Mouse (Mus musculus): ENCODE results near the gene Atg4c. TPM values are rescaled to one million over a fixed set of nuclear protein-coding genes. Genes with fewer than 3 reads are reported as not detected.

The Atg4c gene
- polyA plus RNA-seq, 1 experiment from 2014 or later: 12.7 TPM

DNA sequence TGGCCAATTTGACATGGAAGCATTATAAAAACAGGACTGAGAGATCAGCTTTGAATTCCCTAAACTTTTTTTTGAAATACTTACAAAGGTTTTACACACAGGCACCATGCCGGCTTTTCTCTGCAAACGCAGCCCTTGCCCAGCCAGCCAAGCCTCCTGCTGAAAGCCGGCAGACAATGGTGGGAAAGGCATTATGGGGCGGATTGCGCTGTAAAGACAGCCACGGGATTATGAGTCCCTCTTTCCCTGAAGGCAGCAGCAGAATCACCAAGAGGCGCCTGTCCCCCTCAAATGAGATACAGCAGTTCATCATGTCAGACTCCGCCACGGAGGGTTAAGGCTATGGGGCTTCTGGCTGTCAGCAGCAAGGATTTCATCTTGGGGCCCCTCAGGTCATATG lies 79.1 kb downstream of the Atg4c start:
- Histone ChIP-seq H3K27me3 (no peaks in the 10 kb centered on the region), H3K4me3 (no peak overlapping the region), H3K4me2 (no peak overlapping the region), H3K36me3 (no peaks in the 10 kb centered on the region), H3K27ac (no peak overlapping the region), H3K9ac (no peak overlapping the region), H3K9me3 (no peaks in the 10 kb centered on the region), H3K4me1 (no peaks in the 10 kb centered on the region)
- 68% methylated on average over 9 of the region's 9 CpGs for WGBS
- no peak for ATAC-seq (ENCODE audit: borderline replicate concordance, extremely low read depth, low FRiP score, low TSS enrichment)

DNA sequence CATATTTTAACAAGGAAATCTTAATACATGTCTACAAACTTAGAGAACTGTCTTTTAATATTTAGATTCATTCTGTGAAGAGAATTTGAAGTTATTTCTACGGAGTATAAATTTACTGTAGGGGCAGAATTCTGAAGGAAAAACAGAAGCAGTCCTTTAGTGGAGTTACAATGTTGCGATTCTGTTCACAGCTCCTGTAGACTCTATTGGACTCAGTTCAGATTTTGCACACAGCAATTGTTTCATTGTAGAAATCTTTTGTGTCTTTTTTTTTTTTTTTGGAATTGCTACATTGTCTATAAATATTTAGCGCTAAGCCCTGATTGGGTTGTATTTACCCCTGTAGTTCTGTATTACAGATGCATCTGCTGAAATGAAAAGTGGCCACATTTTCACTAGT lies 79.7 kb downstream of the Atg4c start:
- 95% methylated on average over 3 of the region's 3 CpGs for WGBS
- no peaks in the 10 kb centered on the region for H3K4me1 ChIP-seq
- no peak overlapping the region for H3K9ac ChIP-seq
- H3K36me3 ChIP-seq: no peaks in the 10 kb centered on the region
- no peaks in the 10 kb centered on the region for H3K9me3 ChIP-seq
- H3K27me3 ChIP-seq: no peaks in the 10 kb centered on the region
- H3K27ac ChIP-seq: no peak overlapping the region
- H3K4me3 ChIP-seq: no peak overlapping the region
- no peak for ATAC-seq (ENCODE audit: borderline replicate concordance, extremely low read depth, low FRiP score, low TSS enrichment)
- H3K4me2 ChIP-seq: no peak overlapping the region

DNA sequence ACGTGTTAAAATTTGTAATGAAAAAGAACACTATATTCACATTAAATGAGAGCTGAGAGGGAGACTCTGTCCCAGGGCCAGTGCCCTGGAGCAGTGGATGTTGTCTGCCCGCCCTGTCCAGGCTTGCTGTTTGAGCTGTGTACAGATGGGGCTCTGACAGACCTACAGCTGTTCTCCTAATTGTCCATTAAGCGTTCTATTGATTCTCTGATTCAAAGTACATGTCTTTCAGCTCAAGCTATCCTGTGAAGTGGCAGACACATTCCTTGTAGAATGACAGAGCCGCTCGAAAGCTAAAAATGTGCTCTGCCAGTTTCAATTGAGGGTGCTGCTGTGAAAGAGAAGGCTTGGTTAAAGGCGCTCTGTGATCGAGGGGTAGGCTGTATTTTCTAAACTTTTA lies 80.2 kb downstream of the Atg4c start:
- no peaks in the 10 kb centered on the region for H3K4me1 ChIP-seq
- no peak overlapping the region for H3K4me2 ChIP-seq
- ATAC-seq (ENCODE audit: borderline replicate concordance, extremely low read depth, low FRiP score, low TSS enrichment): no peak
- H3K4me3 ChIP-seq: no peak overlapping the region
- no peaks in the 10 kb centered on the region for H3K36me3 ChIP-seq
- H3K9me3 ChIP-seq: no peaks in the 10 kb centered on the region
- H3K9ac ChIP-seq: no peak overlapping the region
- no peaks in the 10 kb centered on the region for H3K27me3 ChIP-seq
- no peak overlapping the region for H3K27ac ChIP-seq
- WGBS: 76% methylated on average over 7 of the region's 7 CpGs

DNA sequence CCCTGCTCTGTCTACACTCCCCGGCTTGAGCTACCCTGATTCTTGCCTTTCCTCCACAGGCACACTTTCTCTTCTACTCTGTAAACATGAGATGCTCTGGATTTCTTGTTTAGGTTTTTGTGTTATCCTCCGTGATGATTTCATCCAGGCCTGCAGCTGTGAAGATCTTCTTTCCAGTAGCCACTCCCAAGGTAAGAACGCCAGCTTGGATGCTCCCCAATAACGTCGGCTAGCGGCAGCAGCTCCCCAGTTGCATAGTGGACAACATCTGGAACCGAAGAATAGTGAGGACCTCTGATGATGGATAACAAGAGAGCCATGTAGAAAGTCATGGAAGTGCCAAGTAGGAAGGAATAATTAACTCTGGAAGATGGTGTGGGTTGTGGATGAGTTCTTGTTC lies 85.1 kb downstream of the Atg4c start:
- H3K4me1 ChIP-seq: no peaks in the 10 kb centered on the region
- H3K27me3 ChIP-seq: no peaks in the 10 kb centered on the region
- WGBS: 80% methylated on average over 7 of the region's 7 CpGs
- H3K27ac ChIP-seq: no peak overlapping the region
- ATAC-seq (ENCODE audit: borderline replicate concordance, extremely low read depth, low FRiP score, low TSS enrichment): no peak
- H3K4me3 ChIP-seq: no peak overlapping the region
- no peak overlapping the region for H3K9ac ChIP-seq
- H3K4me2 ChIP-seq: no peak overlapping the region
- H3K9me3 ChIP-seq: no peaks in the 10 kb centered on the region
- H3K36me3 ChIP-seq: no peaks in the 10 kb centered on the region

DNA sequence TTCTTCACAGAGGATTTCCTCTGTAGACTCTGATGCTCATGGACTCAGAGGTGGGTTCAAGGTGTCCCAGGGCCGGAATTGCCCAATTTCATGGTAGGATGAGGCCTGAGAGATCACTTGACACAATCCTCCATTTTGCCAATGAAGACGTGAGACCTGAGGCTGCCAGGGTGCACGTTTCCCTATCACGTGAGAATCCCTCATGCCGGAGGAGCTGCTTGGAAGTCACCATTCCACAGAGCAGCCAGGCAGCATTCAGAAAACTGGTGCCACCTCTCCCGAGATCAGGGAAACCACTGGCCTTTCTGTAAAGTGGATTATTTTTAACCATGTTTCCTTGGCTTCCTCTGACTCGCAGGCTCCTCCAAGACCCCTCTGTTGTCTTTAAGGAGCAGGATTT lies 88.0 kb downstream of the Atg4c start:
- no peak for ATAC-seq (ENCODE audit: borderline replicate concordance, extremely low read depth, low FRiP score, low TSS enrichment)
- H3K27me3 ChIP-seq: no peaks in the 10 kb centered on the region
- no peak overlapping the region for H3K4me2 ChIP-seq
- H3K27ac ChIP-seq: no peak overlapping the region
- H3K36me3 ChIP-seq: no peaks in the 10 kb centered on the region
- no peaks in the 10 kb centered on the region for H3K9me3 ChIP-seq
- no peaks in the 10 kb centered on the region for H3K4me1 ChIP-seq
- no peak overlapping the region for H3K4me3 ChIP-seq
- no peak overlapping the region for H3K9ac ChIP-seq
- WGBS: 83% methylated on average over 7 of the region's 7 CpGs

DNA sequence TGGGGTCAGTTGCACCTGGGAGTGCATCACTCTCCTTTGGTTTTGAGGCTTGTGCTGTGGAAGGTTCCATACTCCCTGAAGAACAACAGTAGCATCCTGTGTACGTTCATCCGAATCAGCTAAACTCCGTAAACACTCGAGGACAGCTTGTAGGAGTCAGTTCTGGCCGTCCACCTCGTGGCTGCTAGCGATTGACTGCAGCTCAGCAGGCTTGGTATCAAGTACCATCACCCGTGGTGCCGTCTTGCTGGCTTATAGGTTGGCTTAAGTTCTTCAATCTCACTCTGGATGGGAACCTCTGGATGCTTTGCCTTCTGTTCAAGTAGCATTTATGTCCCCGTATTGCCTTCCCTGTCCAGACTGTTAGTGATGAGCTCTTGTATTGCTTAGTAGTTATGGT lies 95.6 kb downstream of the Atg4c start:
- Histone ChIP-seq H3K27ac (no peak overlapping the region), H3K9me3 (no peaks in the 10 kb centered on the region), H3K27me3 (no peaks in the 10 kb centered on the region), H3K4me1 (no peaks in the 10 kb centered on the region), H3K4me3 (no peak overlapping the region), H3K36me3 (no peaks in the 10 kb centered on the region), H3K4me2 (no peak overlapping the region), H3K9ac (no peak overlapping the region)
- no peak for ATAC-seq (ENCODE audit: borderline replicate concordance, extremely low read depth, low FRiP score, low TSS enrichment)
- 85% methylated on average over 10 of the region's 10 CpGs for WGBS

DNA sequence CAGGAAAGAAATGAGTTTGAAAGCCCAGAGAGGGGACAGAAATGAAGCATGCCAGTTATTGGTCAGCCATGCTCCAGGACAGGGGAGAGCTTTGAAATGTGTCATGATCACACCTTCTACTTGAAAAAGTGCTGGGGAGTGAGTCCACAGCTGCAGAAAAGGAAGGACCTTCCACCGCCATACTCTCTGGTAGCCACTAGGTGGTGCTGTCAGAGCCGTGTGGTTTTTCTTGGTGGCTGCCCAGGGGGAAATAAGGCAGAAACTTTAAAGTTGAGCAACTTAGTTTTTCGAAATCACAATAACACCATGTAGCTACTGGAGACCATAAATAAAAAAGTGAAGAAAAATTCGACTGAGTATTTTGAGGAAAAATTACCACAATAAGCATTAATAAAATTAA lies 104.9 kb downstream of the Atg4c start:
- H3K36me3 ChIP-seq: no peaks in the 10 kb centered on the region
- H3K4me3 ChIP-seq: no peak overlapping the region
- WGBS: 14% methylated on average over 4 of the region's 4 CpGs
- H3K9ac ChIP-seq: no peak overlapping the region
- H3K27me3 ChIP-seq: no peaks in the 10 kb centered on the region
- no peaks in the 10 kb centered on the region for H3K4me1 ChIP-seq
- ATAC-seq (ENCODE audit: borderline replicate concordance, extremely low read depth, low FRiP score, low TSS enrichment): no peak
- no peak overlapping the region for H3K27ac ChIP-seq
- H3K4me2 ChIP-seq: no peak overlapping the region
- H3K9me3 ChIP-seq: no peaks in the 10 kb centered on the region

DNA sequence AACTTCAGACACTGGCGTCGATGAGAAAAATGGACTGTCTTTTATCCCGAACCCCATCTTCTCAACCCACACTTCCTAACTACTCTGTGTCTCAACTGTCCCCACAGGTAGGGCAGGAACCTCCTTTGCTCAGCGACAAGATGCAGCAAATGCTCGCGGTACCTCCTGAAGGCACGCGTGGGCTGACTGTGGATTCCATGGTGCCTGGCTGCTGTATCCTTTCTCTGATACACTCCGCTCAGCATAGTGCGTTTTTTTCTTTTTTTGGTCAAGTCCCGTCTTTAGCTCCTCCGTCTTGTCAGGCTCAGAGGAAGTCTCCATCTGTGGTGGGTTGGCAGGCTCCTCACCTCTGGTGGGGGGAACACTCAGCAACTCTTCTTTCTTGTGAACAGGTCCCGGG lies 111.1 kb downstream of the Atg4c start:
- no peaks in the 10 kb centered on the region for H3K27me3 ChIP-seq
- no peak overlapping the region for H3K9ac ChIP-seq
- H3K4me3 ChIP-seq: no peak overlapping the region
- no peaks in the 10 kb centered on the region for H3K36me3 ChIP-seq
- H3K9me3 ChIP-seq: no peaks in the 10 kb centered on the region
- H3K27ac ChIP-seq: no peak overlapping the region
- no peak for ATAC-seq (ENCODE audit: borderline replicate concordance, extremely low read depth, low FRiP score, low TSS enrichment)
- 79% methylated on average over 13 of the region's 13 CpGs for WGBS
- H3K4me1 ChIP-seq: no peaks in the 10 kb centered on the region
- no peak overlapping the region for H3K4me2 ChIP-seq

Other genes starting within 250 kb of the Atg4c start
- 1.1 and 1.8 TPM in 2 replicates for gene Angptl3, start 163.0 kb upstream of the Atg4c start, polyA plus RNA-seq (2015; fragmentation: Nextera tagmentation; extraction: Ambion mirVana)
- gene Dock7, start 73.0 kb upstream of the Atg4c start, polyA plus RNA-seq (2015; fragmentation: Nextera tagmentation; extraction: Ambion mirVana): 48.7 and 50.4 TPM in 2 replicates
- gene Gm12689, start 102.0 kb downstream of the Atg4c start, polyA plus RNA-seq (2015; fragmentation: Nextera tagmentation; extraction: Ambion mirVana): not detected in 2 replicates